Mouse (Mus musculus): ENCODE measurements around the gene Lix1. TPM values are rescaled to one million over a fixed set of nuclear protein-coding genes. Genes with fewer than 3 reads are reported as not detected.
A peak's percentile ranks its signal among the peaks of the same experiment; 100 is the strongest.

Gene Lix1
- polyA plus RNA-seq, 1 experiment from 2014 or later: 86.6 TPM

DNA sequence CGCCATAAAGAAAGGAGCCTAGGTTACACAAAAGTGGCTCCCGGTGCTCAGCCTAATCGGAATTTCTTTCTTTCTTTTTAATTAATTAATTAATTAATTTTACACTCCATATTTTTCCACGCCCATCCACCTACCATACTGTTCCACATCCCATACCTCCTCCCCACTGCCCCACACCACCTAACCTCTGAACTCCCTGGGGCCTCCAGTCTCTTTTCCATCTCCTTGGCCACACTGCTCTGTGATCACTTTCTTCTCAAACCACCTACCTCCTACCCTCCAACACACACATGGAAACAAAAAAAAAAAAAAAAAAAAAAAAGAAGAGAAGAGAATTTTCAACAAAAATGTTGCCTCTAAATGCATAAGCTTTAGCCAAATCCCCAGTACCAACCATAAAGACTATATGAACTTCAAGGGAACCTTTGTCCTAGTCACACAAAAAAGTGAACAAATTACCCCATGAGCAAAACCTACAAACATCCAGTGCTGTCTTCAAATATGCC, 22.9 kb downstream of the Lix1 start:
- Histone ChIP-seq H3K9ac (no peak overlapping the region), H3K27ac (no peak overlapping the region), H3K9me3 (no peaks in the 10 kb centered on the region), H3K4me1 (peaks cover 4% of the 10 kb centered on the region), H3K4me2 (no peak overlapping the region), H3K27me3 (no peaks in the 10 kb centered on the region), H3K36me3 (replicated peaks) (peaks cover 22% of the 10 kb centered on the region; the same call in 1 of the 2 replicates), H3K4me3 (replicated peaks) (no peak overlapping the region)
- 12% methylated on average over 4 of the region's 4 CpGs for WGBS
- peak; percentile 66 for ATAC-seq (ENCODE audit: low FRiP score)

DNA sequence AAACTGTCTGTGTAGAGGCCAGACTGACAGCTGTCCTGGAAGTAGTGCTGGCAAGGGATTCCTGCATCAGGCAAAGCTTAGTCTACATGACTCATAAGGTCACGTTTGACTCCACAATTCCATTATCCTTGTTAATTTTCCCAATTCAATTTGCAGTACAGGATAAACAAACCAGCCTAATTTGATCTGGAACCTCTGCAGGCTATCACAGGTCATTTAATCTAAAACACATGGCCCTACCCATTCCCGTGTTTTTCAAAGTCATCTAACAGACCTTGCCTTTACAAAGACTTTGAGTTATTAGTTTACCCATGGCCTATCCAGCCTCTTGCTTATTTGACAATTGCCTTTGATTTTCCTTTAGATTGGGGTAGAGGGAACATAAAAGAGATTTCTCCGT, 23.4 kb downstream of the Lix1 start:
- Histone ChIP-seq H3K27me3 (no peaks in the 10 kb centered on the region), H3K9ac (no peak overlapping the region), H3K4me3 (replicated peaks) (no peak overlapping the region), H3K4me2 (no peak overlapping the region), H3K36me3 (replicated peaks) (peaks cover 22% of the 10 kb centered on the region; the same call in 1 of the 2 replicates), H3K27ac (no peak overlapping the region), H3K9me3 (no peaks in the 10 kb centered on the region), H3K4me1 (peaks cover 4% of the 10 kb centered on the region)
- no peak for ATAC-seq (ENCODE audit: low FRiP score)
- 49% methylated on average over 3 of the region's 3 CpGs for WGBS

DNA sequence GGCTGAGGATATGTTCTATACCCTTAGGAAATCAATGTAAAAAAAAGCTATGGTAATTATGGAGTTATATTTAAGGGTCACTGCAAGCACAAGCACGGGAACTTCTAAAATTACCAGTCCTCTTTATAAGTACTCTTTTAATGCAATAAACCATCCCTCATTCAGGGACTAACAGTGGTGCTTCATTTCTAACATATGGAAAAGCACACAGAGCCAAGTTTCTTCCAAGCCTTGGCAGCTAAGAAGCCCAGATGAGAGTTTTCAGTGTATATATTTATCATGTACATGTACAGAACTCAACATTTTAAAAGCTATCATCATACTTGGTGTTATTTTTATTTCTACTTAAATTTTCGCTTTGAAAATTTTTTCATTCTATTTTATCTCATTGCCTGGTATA, 26.4 kb downstream of the Lix1 start:
- Histone ChIP-seq H3K27me3 (no peaks in the 10 kb centered on the region), H3K9me3 (no peaks in the 10 kb centered on the region), H3K4me1 (peaks cover 7% of the 10 kb centered on the region), H3K36me3 (replicated peaks) (peaks cover 22% of the 10 kb centered on the region), H3K4me3 (replicated peaks) (no peak overlapping the region), H3K4me2 (no peak overlapping the region), H3K27ac (no peak overlapping the region), H3K9ac (no peak overlapping the region)
- no peak for ATAC-seq (ENCODE audit: low FRiP score)
- 90% methylated on average over 2 of the region's 2 CpGs for WGBS

DNA sequence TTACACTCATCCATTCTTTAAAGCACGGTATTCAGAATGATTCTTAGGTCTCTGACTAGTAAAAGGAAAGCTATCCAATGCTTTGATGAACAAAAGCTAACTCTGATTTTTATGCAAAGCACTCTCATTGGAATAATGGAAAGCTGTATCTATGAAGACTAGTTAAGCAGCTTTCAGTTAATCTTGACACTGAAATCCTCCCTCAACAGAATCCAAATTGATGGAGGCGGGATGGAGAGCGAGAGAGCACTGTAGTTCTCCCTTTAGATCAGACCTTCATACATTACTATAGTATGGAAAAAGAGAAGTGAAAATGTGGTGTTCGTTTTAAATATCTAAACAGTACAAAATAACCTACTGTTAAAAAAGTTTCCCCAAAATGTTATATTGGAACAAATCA, 31.2 kb downstream of the Lix1 start:
- Histone ChIP-seq H3K36me3 (replicated peaks) (peaks cover 7% of the 10 kb centered on the region), H3K9me3 (no peaks in the 10 kb centered on the region), H3K27me3 (no peaks in the 10 kb centered on the region), H3K27ac (peak overlapping the region; percentile 63; the same call in 1 of the 2 replicates), H3K9ac (no peak overlapping the region), H3K4me2 (no peak overlapping the region), H3K4me3 (replicated peaks) (no peak overlapping the region), H3K4me1 (peaks cover 3% of the 10 kb centered on the region; the same call in 1 of the 2 replicates)
- no peak for ATAC-seq (ENCODE audit: low FRiP score)
- WGBS: 38% methylated on average over 4 of the region's 4 CpGs

DNA sequence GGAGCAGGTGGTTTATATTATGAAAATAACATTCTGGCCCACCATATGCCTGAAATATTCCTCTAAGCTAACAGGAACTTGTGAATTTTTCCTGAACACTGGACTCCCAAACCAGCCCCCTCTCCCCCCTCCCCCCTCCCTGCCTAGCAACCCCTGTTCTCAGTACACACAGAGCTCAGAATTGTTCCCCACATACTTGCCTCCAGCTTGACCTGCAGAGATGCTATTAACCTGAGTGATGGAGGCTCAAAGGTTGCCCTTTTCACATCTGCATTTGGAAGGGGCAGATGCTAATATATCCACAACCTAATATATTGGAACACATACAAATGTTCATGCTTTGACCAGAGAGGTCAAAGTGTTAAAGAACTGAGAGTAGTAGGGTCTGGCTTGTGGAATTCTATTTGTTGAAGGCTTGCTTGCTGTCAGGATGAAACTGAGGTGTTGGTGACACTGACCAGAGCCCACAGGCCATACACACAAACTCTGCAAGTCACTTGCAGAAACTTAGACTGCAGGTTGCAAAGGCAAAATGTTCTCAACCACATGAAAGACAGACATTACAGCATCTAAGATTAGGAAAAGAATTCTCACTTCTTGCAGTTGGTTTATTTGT, 36.2 kb downstream of the Lix1 start:
- Histone ChIP-seq H3K27ac (no peak overlapping the region), H3K4me1 (peaks cover 11% of the 10 kb centered on the region), H3K9me3 (no peaks in the 10 kb centered on the region), H3K4me3 (replicated peaks) (no peak overlapping the region), H3K9ac (no peak overlapping the region), H3K27me3 (no peaks in the 10 kb centered on the region), H3K36me3 (replicated peaks) (0 out of 2 replicates have a peak, but pooled peaks cover 4% of the 10 kb centered on the region), H3K4me2 (no peak overlapping the region)
- no peak for ATAC-seq (ENCODE audit: low FRiP score)

DNA sequence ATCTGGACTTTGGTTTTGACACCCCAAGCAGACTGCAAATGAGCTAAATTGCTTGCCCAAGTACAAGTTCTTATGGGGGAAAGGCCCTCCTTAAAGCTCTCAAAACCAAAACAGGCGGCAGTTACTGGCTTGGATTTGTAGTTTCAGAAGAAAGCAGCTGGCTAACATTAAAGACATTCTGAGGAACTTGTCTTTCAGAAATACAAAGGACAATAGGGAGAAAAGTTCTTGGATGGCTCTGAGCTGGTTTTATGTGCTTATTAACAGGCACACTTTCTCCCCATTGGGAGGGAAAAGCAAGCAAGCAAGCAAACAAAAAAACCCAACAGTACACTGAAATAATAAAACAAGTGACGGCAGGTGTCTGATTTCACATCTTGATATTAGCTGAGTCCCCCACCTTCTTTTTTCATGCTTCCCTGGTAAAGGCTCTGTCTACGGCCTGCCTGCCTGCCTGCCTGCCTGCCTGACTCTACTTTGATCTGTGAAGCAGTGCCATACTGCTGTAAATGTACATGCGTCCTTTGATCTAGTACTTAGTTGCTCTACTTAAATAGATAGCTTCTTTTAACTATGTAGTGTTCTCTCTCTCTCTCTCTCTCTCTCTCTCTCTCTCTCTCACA, 39.5 kb downstream of the Lix1 start:
- Histone ChIP-seq H3K9me3 (no peaks in the 10 kb centered on the region), H3K27me3 (no peaks in the 10 kb centered on the region), H3K27ac (peak overlapping the region; percentile 58; the same call in 1 of the 2 replicates), H3K4me2 (no peak overlapping the region), H3K4me3 (replicated peaks) (no peak overlapping the region), H3K9ac (no peak overlapping the region), H3K4me1 (peaks cover 11% of the 10 kb centered on the region), H3K36me3 (replicated peaks) (peaks cover 16% of the 10 kb centered on the region)
- ATAC-seq (ENCODE audit: low FRiP score): peak; percentile 67; the same call in 1 of the 2 replicates
- 19% methylated on average over 4 of the region's 4 CpGs for WGBS

DNA sequence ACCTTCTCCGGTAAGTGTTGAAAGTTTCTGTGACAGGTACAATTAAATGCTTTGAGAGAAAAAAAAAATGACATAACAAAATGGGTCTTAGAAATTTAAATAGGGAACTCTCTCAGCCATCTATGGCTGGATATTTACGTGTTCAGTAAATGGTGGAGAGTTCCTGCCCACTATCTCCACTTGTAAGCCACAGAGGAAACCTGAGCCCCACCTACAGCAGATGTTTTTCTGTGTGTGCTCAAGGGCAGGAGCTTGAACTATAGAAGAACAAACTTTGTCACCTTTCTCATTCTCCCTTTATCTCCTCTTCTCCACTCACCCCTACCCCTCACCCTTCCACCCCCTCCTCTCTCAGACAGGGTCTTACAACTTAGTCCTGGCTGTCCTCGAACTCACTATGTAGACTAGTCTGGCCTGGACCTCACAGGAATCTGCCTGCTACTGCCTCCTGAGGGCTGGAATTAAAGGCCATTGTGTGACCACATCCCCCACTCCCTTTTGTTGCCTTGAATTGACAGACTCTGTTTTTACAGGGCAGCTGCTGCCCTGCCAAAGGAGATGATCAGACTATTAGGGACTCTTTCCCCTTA, 41.9 kb downstream of the Lix1 start:
- Histone ChIP-seq H3K4me2 (no peak overlapping the region), H3K27me3 (no peaks in the 10 kb centered on the region), H3K4me3 (replicated peaks) (no peak overlapping the region), H3K36me3 (replicated peaks) (peaks cover 16% of the 10 kb centered on the region), H3K4me1 (peaks cover 26% of the 10 kb centered on the region), H3K9me3 (no peaks in the 10 kb centered on the region), H3K27ac (no peak overlapping the region), H3K9ac (no peak overlapping the region)
- no peak for ATAC-seq (ENCODE audit: low FRiP score)
- 80% methylated on average over 3 of the region's 3 CpGs for WGBS

DNA sequence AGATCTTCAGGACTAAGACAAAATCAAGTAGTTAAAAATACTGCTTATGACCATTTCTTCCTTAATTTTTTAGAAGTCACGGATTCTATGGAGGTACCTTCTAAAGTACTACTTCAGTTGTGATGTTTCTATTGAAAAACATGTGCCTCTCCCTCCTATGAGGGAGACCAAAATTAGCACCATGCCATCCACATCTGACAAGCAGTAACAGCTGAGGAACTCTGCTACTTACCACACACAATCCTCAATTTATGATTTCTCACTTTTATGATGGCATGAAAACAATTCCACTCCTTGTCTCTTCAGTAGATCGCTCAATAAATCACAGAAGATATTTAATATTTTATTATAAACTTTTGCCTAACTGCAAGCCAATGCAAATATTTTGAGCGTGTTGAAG, 44.2 kb downstream of the Lix1 start:
- Histone ChIP-seq H3K4me2 (no peak overlapping the region), H3K9ac (no peak overlapping the region), H3K4me1 (peaks cover 30% of the 10 kb centered on the region), H3K9me3 (no peaks in the 10 kb centered on the region), H3K4me3 (replicated peaks) (no peak overlapping the region), H3K36me3 (replicated peaks) (peaks cover 16% of the 10 kb centered on the region), H3K27ac (no peak overlapping the region), H3K27me3 (no peaks in the 10 kb centered on the region)
- WGBS: 94% methylated on average over 3 of the region's 3 CpGs
- no peak for ATAC-seq (ENCODE audit: low FRiP score)

DNA sequence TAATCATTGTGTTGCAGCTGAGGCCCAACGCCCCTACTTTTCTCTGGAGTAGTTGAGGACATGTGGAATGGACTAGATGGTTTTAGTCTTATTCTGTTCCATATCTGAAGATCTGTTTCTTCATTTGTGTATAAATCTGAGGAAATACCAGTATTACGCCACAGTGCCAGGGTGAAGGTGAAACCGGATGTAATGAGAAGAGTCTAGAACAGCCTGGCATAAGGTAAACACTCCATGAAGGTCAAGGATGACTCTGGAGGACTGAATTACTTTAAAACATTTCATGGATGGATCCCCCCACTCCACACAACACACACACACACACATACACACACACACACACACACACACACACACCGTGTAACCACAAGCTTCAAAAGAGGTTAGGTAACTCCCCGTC, 45.3 kb downstream of the Lix1 start:
- Histone ChIP-seq H3K27me3 (no peaks in the 10 kb centered on the region), H3K4me1 (peaks cover 23% of the 10 kb centered on the region), H3K36me3 (replicated peaks) (peaks cover 16% of the 10 kb centered on the region), H3K4me2 (no peak overlapping the region), H3K9me3 (no peaks in the 10 kb centered on the region), H3K4me3 (replicated peaks) (no peak overlapping the region), H3K27ac (no peak overlapping the region; the same call in 1 of the 2 replicates), H3K9ac (no peak overlapping the region)
- 83% methylated on average over 5 of the region's 5 CpGs for WGBS
- ATAC-seq (ENCODE audit: low FRiP score): no peak

DNA sequence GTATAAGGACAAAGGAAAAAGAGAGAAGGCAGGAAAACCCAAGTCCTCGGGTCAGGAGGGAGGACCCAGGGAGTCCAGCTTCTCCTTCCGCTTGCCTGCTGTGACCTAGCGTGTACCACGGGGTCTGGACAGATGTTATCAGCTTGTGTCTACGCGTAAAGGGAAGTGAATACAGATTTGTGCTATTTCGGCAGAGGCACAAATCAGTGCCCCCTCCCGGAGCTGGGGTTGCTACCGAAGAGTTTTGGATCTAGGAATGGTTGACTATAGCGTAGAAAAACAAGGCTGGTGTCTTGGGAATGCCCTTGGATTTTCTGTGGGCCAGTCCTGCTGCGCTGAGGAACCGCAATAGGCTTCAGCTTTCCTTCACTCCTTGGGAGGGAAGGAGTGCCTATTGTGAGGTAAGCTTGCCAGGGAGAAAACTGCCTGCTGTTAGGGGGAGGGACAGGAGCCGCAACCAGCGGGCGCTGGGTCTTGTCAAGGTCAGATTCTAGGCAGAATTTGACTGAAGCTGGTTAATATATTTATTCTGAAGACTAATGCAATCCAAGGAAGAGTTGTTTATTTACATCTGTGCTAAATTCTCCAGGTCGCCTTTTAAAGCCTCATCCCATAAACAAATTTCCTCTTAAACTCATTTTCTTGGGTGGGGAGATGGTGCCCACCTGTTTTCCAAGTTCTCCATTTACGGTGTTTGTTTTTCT, 46.4 kb downstream of the Lix1 start:
- Histone ChIP-seq H3K9me3 (no peaks in the 10 kb centered on the region), H3K36me3 (replicated peaks) (peaks cover 10% of the 10 kb centered on the region), H3K4me2 (peak overlapping the region; percentile 50), H3K9ac (peak overlapping the region; percentile 42; the same call in 1 of the 2 replicates), H3K4me1 (peaks cover 23% of the 10 kb centered on the region), H3K27ac (peak overlapping the region; percentile 78), H3K4me3 (replicated peaks) (peak overlapping the region; percentile 28), H3K27me3 (no peaks in the 10 kb centered on the region)
- peak; percentile 87 for ATAC-seq (ENCODE audit: low FRiP score)
- 4% methylated on average over 17 of the region's 17 CpGs for WGBS

DNA sequence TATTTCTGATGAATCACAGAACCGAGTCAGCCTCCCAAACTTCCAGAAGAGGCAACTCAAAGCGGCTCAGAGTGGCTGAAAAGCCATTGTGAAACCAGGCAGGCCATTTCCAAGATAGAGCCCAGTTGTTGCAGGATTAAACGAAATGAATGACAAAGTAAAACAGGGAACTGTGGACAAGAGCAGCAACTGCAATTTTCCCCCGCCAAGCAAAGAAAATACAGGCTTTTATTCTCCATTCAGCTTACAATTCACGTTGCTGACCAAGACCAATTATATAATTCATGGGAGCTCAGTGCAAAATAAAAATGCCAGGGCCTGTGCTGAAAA, 46.9 kb downstream of the Lix1 start:
- H3K9me3 ChIP-seq: no peaks in the 10 kb centered on the region
- H3K27ac ChIP-seq: peak overlapping the region; percentile 78
- H3K36me3 ChIP-seq (replicated peaks): peaks cover 7% of the 10 kb centered on the region
- H3K9ac ChIP-seq: no peak overlapping the region
- ATAC-seq (ENCODE audit: low FRiP score): peak; percentile 40; the same call in 1 of the 2 replicates
- peak overlapping the region; percentile 50 for H3K4me2 ChIP-seq
- 0 out of 2 replicates have a peak overlapping the region, but pooled peaks have one; percentile 28 for H3K4me3 ChIP-seq (replicated peaks)
- H3K4me1 ChIP-seq: peaks cover 23% of the 10 kb centered on the region
- 4% methylated on average over 5 of the region's 5 CpGs for WGBS
- H3K27me3 ChIP-seq: no peaks in the 10 kb centered on the region

DNA sequence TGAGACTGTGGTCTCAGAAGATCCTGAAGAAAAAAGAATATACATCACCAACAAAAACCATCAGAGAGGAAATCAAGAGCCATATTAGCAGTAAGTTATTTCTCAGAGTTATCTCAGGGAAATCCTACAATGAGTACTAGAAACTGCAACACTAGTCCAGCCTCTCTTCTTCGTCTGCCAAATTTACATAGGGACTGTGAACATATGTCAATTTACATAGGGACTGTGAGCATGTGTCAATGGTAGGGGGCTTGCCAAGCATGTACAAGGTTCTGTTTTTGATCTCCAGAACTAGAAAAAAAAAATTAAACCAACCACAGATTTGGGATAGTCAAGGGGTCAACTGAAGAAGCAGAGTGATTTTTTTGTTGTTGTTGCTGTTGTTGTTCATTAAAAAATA, 48.6 kb downstream of the Lix1 start:
- no peak for ATAC-seq (ENCODE audit: low FRiP score)
- WGBS: 73% methylated on average over 1 of the region's 1 CpGs
- Histone ChIP-seq H3K4me1 (peaks cover 23% of the 10 kb centered on the region), H3K9me3 (no peaks in the 10 kb centered on the region), H3K4me3 (replicated peaks) (no peak overlapping the region), H3K4me2 (no peak overlapping the region), H3K36me3 (replicated peaks) (peaks cover 1% of the 10 kb centered on the region), H3K27me3 (no peaks in the 10 kb centered on the region), H3K27ac (no peak overlapping the region), H3K9ac (no peak overlapping the region)

Measured in forebrain, embryonic 12.5 days (tissue).